Mouse (Mus musculus) heart, postnatal 0 days (tissue): ENCODE measurements around the gene Klhl32. TPM values are rescaled to one million over a fixed set of nuclear protein-coding genes. Genes with fewer than 3 reads are reported as not detected.
"Not testable (repeated sequence)": the region's sequence is repeated elsewhere in the genome, so short reads cannot be mapped to it uniquely, and the experiment has no call there.

Source experiments
- ATAC-seq: fragments of 200-750 bp; cut with Nextera tagmentation; 2 replicates; pipeline ENCODE4 v1.8.0; 2017; ENCODE audit warnings: low read depth, moderate number of reproducible peaks, moderate library complexity; ENCODE audit not compliant: insufficient read depth
- DNase-seq: peaks from one replicate; pipeline ENCODE4 v3.0.0-alpha.2; 2016; ENCODE audit warnings: low spot score
- H3K27ac ChIP-seq: fragments of 300-500 bp; sonication (generic); 2 replicates; pipeline ENCODE4 v1.5.1; 2014; ENCODE audit warnings: low read depth, mild to moderate bottlenecking
- H3K27me3 ChIP-seq: fragments of 300-500 bp; sonication (generic); 2 replicates; pipeline ENCODE4 v1.6.1; 2014; ENCODE audit warnings: low read length, mixed read lengths; ENCODE audit not compliant: control insufficient read depth, insufficient read depth
- H3K36me3 ChIP-seq: fragments of 300-500 bp; sonication (generic); replicated peaks from 2 replicates; pipeline ENCODE4 v1.6.1; 2014; ENCODE audit warnings: low read length, mixed read lengths; ENCODE audit not compliant: control insufficient read depth, insufficient read depth
- H3K4me1 ChIP-seq: fragments of 300-500 bp; sonication (generic); 2 replicates; pipeline ENCODE4 v1.6.1; 2014; ENCODE audit warnings: antibody characterized with exemption; ENCODE audit not compliant: control insufficient read depth, insufficient read depth
- H3K4me2 ChIP-seq: fragments of 300-500 bp; sonication (generic); 2 replicates; pipeline ENCODE4 v1.6.1; 2014; ENCODE audit warnings: low read depth, mild to moderate bottlenecking, low read length, moderate library complexity
- H3K4me3 ChIP-seq: fragments of 300-500 bp; sonication (generic); 2 replicates; pipeline ENCODE4 v1.5.1; 2014; ENCODE audit warnings: low read depth, low read length
- H3K9ac ChIP-seq: fragments of 300-500 bp; sonication (generic); replicated peaks from 2 replicates; pipeline ENCODE4 v1.6.1; 2014; ENCODE audit warnings: low read depth, low read length, mixed read lengths
- H3K9me3 ChIP-seq: fragments of 300-500 bp; sonication (generic); replicated peaks from 2 replicates; pipeline ENCODE4 v1.6.1; 2016; ENCODE audit warnings: low read length; ENCODE audit not compliant: control insufficient read depth
- CTCF ChIP-seq: IDR thresholded peaks from 2 replicates; pipeline ENCODE4 v1.5.1; 2016; ENCODE audit warnings: antibody characterized with exemption, control low read depth, low read depth
- EP300 ChIP-seq: IDR thresholded peaks from 2 replicates; pipeline ENCODE4 v1.6.1; 2016; ENCODE audit warnings: antibody characterized with exemption, low read depth
- WGBS: fragments of 180-500 bp; shearing (Covaris S2); extraction: QIAGEN DNeasy Blood & Tissue Kit; methylation state at CpG from one replicate; pipeline ENCODE4 v1.1.7; 2014; 5-methylcytosine and 5-hydroxymethylcytosine counted together
- polyA plus RNA-seq: library from polyadenylated mRNA; unstranded; fragments of >200 nt; fragmentation: Nextera tagmentation; extraction: Ambion mirVana; gene quantifications from 2 replicates; pipeline ENCODE4 v1.2.1, GENCODE M21; 2015
- total RNA-seq: library from RNA; depleted of rRNA; stranded (reverse); fragments of >200 nt; gene quantifications from 2 replicates; pipeline ENCODE4 v1.2.3, GENCODE M21; 2014; ENCODE audit warnings: low replicate concordance

The Klhl32 gene
- total and polyA plus RNA-seq, 2 experiments from 2014 or later, result 6.2 to 12.3 TPM

DNA sequence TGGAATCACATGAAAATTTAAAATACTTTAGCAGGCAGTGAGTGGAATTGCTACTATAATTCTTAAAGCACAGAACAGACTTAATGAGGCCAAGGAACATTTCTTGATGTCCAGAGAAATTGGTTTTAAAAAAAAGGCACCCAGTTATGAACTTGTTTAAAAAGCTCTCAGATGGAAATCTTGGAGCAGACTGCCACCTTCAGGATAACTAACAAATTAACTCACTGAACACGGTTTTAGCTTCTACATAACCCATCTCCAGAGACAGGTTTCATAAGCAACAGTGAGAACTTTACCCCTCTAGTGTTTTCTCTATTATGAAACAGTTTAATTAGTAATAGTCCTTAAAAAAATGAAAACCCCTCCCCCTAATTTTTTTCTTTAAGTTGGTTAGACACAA lies 45.9 kb upstream of the Klhl32 start:
- Histone ChIP-seq H3K4me1 (peaks cover 9% of the 10 kb centered on the region), H3K9ac (no peak overlapping the region), H3K4me3 (no peak overlapping the region; the same call in 1 of the 2 replicates), H3K4me2 (peak overlapping the region; percentile 88; the same call in 1 of the 2 replicates), H3K9me3 (no peaks in the 10 kb centered on the region), H3K27me3 (no peaks in the 10 kb centered on the region), H3K36me3 (peaks cover 14% of the 10 kb centered on the region), H3K27ac (no peak overlapping the region)
- ATAC-seq (no peak), DNase-seq (peak; percentile 67)
- TF ChIP-seq EP300 (no peak), CTCF (peak; percentile 59)
- WGBS, result 0% methylated on average over 1 of the region's 1 CpGs

DNA sequence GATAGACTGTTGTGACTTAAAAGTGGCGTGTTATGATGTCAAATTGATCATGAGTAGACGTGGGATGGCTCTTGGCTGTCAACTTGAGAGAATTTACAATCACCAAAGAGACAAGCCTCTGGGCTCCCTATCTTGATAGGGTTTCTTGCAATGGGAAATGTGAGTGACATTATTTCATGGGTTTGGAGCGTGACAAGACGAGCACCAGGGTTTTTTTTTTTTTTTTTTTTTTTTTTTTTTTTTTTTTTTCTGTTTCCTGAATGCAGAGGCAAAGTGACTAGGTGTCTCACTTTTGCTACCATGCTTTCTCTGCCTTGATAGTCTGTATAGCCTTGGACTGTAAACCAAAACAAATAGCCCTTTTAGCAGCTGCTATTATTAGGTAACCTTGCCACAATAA lies 43.7 kb upstream of the Klhl32 start:
- Histone ChIP-seq H3K4me3 (no peak overlapping the region), H3K36me3 (no peaks in the 10 kb centered on the region), H3K9me3 (no peaks in the 10 kb centered on the region), H3K27ac (no peak overlapping the region), H3K4me1 (peaks cover 9% of the 10 kb centered on the region), H3K4me2 (no peak overlapping the region), H3K27me3 (no peaks in the 10 kb centered on the region), H3K9ac (no peak overlapping the region)
- ATAC-seq, result no peak
- TF ChIP-seq CTCF (no peak), EP300 (no peak)
- WGBS, result 53% methylated on average over 4 of the region's 4 CpGs
- no peak for DNase-seq

DNA sequence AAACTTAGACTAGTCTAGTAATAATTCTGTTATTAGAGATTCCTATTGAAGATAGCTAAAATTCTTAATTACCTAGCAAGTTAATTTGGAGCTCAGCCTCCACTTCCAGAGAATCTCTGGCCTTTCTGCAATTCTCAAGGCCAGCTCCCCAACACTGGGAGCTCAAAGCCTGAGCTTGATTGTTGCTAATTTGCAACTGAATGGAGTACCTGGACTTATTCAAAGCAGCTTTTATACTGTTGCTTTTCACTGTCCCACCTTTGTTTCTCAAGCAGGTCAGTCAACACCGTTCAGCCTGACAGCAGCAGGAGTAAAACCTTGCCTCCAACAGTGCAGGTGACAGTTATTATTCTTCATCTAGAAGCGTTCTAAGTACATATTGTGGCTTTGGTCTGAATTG lies 41.4 kb upstream of the Klhl32 start:
- H3K9me3 ChIP-seq, DNase-seq, H3K36me3 ChIP-seq, H3K4me3 ChIP-seq, H3K27me3 ChIP-seq, ATAC-seq, H3K27ac ChIP-seq, H3K4me1 ChIP-seq, H3K9ac ChIP-seq, H3K4me2 ChIP-seq: not testable (repeated sequence)
- 75% methylated on average over 2 of the region's 2 CpGs for WGBS

DNA sequence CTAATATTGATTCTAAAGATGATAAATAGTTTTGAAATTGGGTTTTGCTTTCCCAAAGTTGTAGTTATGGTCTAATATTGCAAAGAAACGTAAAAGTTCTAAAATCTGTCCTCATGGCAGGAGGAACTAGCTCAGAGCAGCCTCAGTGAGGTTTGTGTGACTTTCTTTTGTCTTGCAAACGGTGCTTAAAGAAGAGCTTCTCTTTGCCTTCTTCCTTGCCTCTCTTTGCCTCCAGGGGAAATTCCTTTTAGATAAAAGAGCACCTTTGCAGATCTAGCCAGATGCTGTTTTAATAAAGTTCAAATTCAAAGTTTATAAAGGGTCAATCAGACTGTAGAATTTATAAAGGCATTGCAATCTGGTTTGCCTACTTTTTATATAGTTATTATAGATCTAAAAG lies 38.5 kb upstream of the Klhl32 start:
- H3K4me2 ChIP-seq, H3K9ac ChIP-seq, H3K9me3 ChIP-seq, H3K4me1 ChIP-seq, H3K36me3 ChIP-seq, ATAC-seq, H3K27ac ChIP-seq, H3K27me3 ChIP-seq, DNase-seq, H3K4me3 ChIP-seq: not testable (repeated sequence)
- 42% methylated on average over 2 of the region's 2 CpGs for WGBS

DNA sequence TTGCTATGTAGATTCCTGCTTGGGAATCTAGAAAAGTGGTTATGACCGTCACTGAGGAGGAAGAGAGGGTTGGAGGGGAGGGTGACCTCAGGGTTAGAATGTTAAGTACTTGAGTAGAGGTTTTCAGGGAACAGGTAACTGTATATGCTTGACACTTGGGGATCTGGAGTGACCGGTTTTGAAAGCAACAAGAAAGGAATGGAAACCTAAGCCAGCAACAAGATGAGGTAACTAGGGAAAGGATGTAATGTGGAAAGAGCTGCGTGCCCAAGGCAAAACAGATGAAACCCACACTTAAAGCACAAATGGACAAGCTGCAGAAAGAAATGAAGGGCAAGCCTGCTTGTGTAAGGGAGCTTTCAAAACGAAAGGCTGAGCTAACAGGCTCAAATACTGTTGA lies 18.3 kb upstream of the Klhl32 start:
- no peak for ATAC-seq
- no peak for DNase-seq
- Histone ChIP-seq H3K27me3 (no peaks in the 10 kb centered on the region), H3K4me2 (no peak overlapping the region), H3K27ac (no peak overlapping the region), H3K4me1 (no peaks in the 10 kb centered on the region), H3K9me3 (no peaks in the 10 kb centered on the region), H3K36me3 (no peaks in the 10 kb centered on the region), H3K9ac (no peak overlapping the region), H3K4me3 (no peak overlapping the region)
- TF ChIP-seq CTCF (no peak), EP300 (no peak)
- WGBS, result 67% methylated on average over 4 of the region's 4 CpGs

DNA sequence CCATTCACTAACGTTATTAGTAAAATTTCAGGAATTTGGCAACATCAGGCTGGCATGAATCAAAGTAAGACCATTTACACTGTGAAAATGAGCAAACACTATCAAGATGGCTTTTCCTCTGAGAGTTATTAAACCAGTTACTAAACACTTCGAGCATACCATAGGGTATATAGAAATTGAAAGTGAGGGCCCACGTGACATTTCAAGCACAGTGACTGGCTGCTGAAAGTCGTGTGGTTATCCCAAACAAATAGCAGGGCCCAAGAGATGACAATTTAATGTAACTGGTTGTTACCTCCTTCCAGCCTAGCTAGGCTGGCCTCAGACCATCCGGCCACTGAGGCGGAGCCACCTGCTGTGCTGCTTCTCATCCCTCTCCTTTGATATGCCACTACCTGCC lies 14.8 kb upstream of the Klhl32 start:
- Histone ChIP-seq H3K36me3 (no peaks in the 10 kb centered on the region), H3K4me3 (no peak overlapping the region), H3K9me3 (no peaks in the 10 kb centered on the region), H3K4me1 (no peaks in the 10 kb centered on the region), H3K9ac (no peak overlapping the region), H3K27ac (no peak overlapping the region), H3K27me3 (no peaks in the 10 kb centered on the region), H3K4me2 (no peak overlapping the region)
- no peak for DNase-seq
- WGBS, result 37% methylated on average over 6 of the region's 6 CpGs
- TF ChIP-seq EP300, result no peak
- TF ChIP-seq CTCF, result no peak
- no peak for ATAC-seq
